Mouse (Mus musculus): ENCODE results near the gene Abhd17a. TPM values are rescaled to one million over a fixed set of nuclear protein-coding genes. Genes with fewer than 3 reads are reported as not detected.

The Abhd17a gene
- polyA plus RNA-seq, 1 experiment from 2014 or later = 102 TPM

GRCm38 (mm10) chr10:80584642-80585552 is 5.2 kb downstream of the Abhd17a start:
- Histone ChIP-seq H3K4me1 (peaks cover 24% of the 10 kb centered on the region), H3K27ac (no peak overlapping the region), H3K27me3 (replicated peaks) (no peaks in the 10 kb centered on the region), H3K4me2 (peak overlapping the region; percentile 6; the same call in 1 of the 2 replicates), H3K4me3 (replicated peaks) (no peak overlapping the region; the same call in 1 of the 2 replicates), H3K36me3 (peaks cover 23% of the 10 kb centered on the region; the same call in 1 of the 2 replicates), H3K9ac (no peak overlapping the region), H3K9me3 (no peaks in the 10 kb centered on the region)
- ATAC-seq (ENCODE audit: insufficient read depth, low FRiP score, low read depth) = peak; percentile 14; the same call in 1 of the 2 replicates
- WGBS = 76% methylated on average over 12 of the region's 12 CpGs

GRCm38 (mm10) chr10:80584045-80584488 is 6.1 kb downstream of the Abhd17a start:
- H3K9ac ChIP-seq = no peak overlapping the region

GRCm38 (mm10) chr10:80583047-80583446 is 7.1 kb downstream of the Abhd17a start:
- WGBS = 87% methylated on average over 5 of the region's 5 CpGs
- H3K4me3 ChIP-seq (replicated peaks) = no peak overlapping the region

More at GRCm38 (mm10) chr10:80584045-80584488, 6.1 kb downstream of the Abhd17a start:
- no peak overlapping the region for H3K4me3 ChIP-seq (replicated peaks)
- H3K4me2 ChIP-seq = no peak overlapping the region
- H3K9me3 ChIP-seq = no peaks in the 10 kb centered on the region
- H3K4me1 ChIP-seq = peaks cover 19% of the 10 kb centered on the region
- H3K27ac ChIP-seq = no peak overlapping the region
- WGBS = 56% methylated on average over 12 of the region's 12 CpGs
- no peaks in the 10 kb centered on the region for H3K27me3 ChIP-seq (replicated peaks)
- ATAC-seq (ENCODE audit: insufficient read depth, low FRiP score, low read depth) = no peak
- peaks cover 23% of the 10 kb centered on the region; the same call in 1 of the 2 replicates for H3K36me3 ChIP-seq

DNA sequence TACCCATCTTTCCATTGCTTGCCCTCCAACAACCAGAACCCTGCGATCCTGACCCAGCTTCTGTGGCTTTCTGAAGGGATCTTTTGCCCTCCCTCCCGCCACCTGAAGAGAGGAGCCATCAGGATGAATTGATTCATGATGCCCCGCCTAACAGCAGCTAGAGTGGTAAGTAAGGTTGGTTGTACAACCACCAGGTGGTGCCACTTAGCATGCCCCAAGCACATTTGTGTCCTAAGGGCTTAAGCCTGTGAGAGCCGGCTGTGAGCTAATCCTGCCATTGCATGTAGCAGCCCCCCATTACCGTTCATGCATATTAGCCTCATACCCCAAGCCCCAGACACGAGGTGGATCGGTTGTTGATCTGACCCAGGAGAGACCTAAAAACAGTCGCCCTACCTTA is 11.2 kb downstream of the Abhd17a start:
- H3K4me1 ChIP-seq = peaks cover 29% of the 10 kb centered on the region
- 0 out of 2 replicates have a peak, but pooled peaks cover 9% of the 10 kb centered on the region for H3K36me3 ChIP-seq
- H3K9ac ChIP-seq = no peak overlapping the region
- H3K27me3 ChIP-seq (replicated peaks) = no peaks in the 10 kb centered on the region
- peak overlapping the region; percentile 95 for H3K27ac ChIP-seq
- 11% methylated on average over 8 of the region's 8 CpGs for WGBS
- no peaks in the 10 kb centered on the region for H3K9me3 ChIP-seq
- H3K4me2 ChIP-seq = peak overlapping the region; percentile 89
- H3K4me3 ChIP-seq (replicated peaks) = peak overlapping the region; percentile 86; the same call in 1 of the 2 replicates
- ATAC-seq (ENCODE audit: insufficient read depth, low FRiP score, low read depth) = no peak

More at GRCm38 (mm10) chr10:80583047-80583446, 7.1 kb downstream of the Abhd17a start:
- Histone ChIP-seq H3K36me3 (peaks cover 23% of the 10 kb centered on the region; the same call in 1 of the 2 replicates), H3K4me2 (no peak overlapping the region), H3K27ac (no peak overlapping the region), H3K9ac (no peak overlapping the region), H3K4me1 (peaks cover 18% of the 10 kb centered on the region), H3K9me3 (no peaks in the 10 kb centered on the region), H3K27me3 (replicated peaks) (no peaks in the 10 kb centered on the region)
- ATAC-seq (ENCODE audit: insufficient read depth, low FRiP score, low read depth) = no peak

- Histone ChIP-seq H3K36me3 (0 out of 2 replicates have a peak, but pooled peaks cover 2% of the 10 kb centered on the region), H3K4me1 (peaks cover 35% of the 10 kb centered on the region), H3K9ac (peak overlapping the region; percentile 47), H3K4me3 (replicated peaks) (peak overlapping the region; percentile 86), H3K9me3 (no peaks in the 10 kb centered on the region), H3K4me2 (peak overlapping the region; percentile 89), H3K27ac (peak overlapping the region; percentile 95), H3K27me3 (replicated peaks) (no peaks in the 10 kb centered on the region)
- ATAC-seq (ENCODE audit: insufficient read depth, low FRiP score, low read depth) = peak; percentile 54
- WGBS = 1% methylated on average over 29 of the region's 29 CpGs
Observed at GRCm38 (mm10) chr10:80578131-80578750, 11.9 kb downstream of the Abhd17a start.

GRCm38 (mm10) chr10:80577195-80578130 is 12.7 kb downstream of the Abhd17a start, which contains the start of gene Klf16:
Gene Klf16 (minus strand): TSS chr10:80577321.
- peaks cover 35% of the 10 kb centered on the region for H3K4me1 ChIP-seq
- H3K9ac ChIP-seq = peak within 1 kb of the TSS; percentile 62
- H3K4me3 ChIP-seq (replicated peaks) = peak within 1 kb of the TSS; percentile 86
- H3K27me3 ChIP-seq (replicated peaks) = no peaks in the 10 kb centered on the region
- peak within 1 kb of the TSS; percentile 89 for H3K4me2 ChIP-seq
- H3K36me3 ChIP-seq = 0 out of 2 replicates have a peak, but pooled peaks cover 2% of the 10 kb centered on the region
- peak; percentile 85 for ATAC-seq (ENCODE audit: insufficient read depth, low FRiP score, low read depth)
- H3K27ac ChIP-seq = peak within 1 kb of the TSS; percentile 95
- WGBS = under 1% methylated on average over 72 of the region's 97 CpGs
- no peaks in the 10 kb centered on the region for H3K9me3 ChIP-seq

GRCm38 (mm10) chr10:80576351-80577194 is 13.6 kb downstream of the Abhd17a start:
- WGBS = under 1% methylated on average over 84 of the region's 96 CpGs
- no peak; the same call in 1 of the 2 replicates for ATAC-seq (ENCODE audit: insufficient read depth, low FRiP score, low read depth)
- peak overlapping the region; percentile 95 for H3K27ac ChIP-seq
- H3K9ac ChIP-seq = peak overlapping the region; percentile 62
- no peaks in the 10 kb centered on the region for H3K27me3 ChIP-seq (replicated peaks)
- 0 out of 2 replicates have a peak, but pooled peaks cover 2% of the 10 kb centered on the region for H3K36me3 ChIP-seq
- H3K4me3 ChIP-seq (replicated peaks) = peak overlapping the region; percentile 86
- no peaks in the 10 kb centered on the region for H3K9me3 ChIP-seq
- H3K4me2 ChIP-seq = peak overlapping the region; percentile 89
- peaks cover 41% of the 10 kb centered on the region for H3K4me1 ChIP-seq

GRCm38 (mm10) chr10:80575925-80576324 is 14.2 kb downstream of the Abhd17a start:
- Histone ChIP-seq H3K4me3 (replicated peaks) (peak overlapping the region; percentile 86), H3K4me2 (peak overlapping the region; percentile 89), H3K4me1 (peaks cover 48% of the 10 kb centered on the region), H3K27me3 (replicated peaks) (no peaks in the 10 kb centered on the region), H3K27ac (no peak overlapping the region), H3K36me3 (no peaks in the 10 kb centered on the region), H3K9me3 (no peaks in the 10 kb centered on the region), H3K9ac (peak overlapping the region; percentile 62)
- no peak for ATAC-seq (ENCODE audit: insufficient read depth, low FRiP score, low read depth)
- 10% methylated on average over 17 of the region's 17 CpGs for WGBS

GRCm38 (mm10) chr10:80574896-80575295 is 15.2 kb downstream of the Abhd17a start:
- H3K9ac ChIP-seq = no peak overlapping the region
- H3K27me3 ChIP-seq (replicated peaks) = no peaks in the 10 kb centered on the region
- H3K27ac ChIP-seq = no peak overlapping the region
- no peak overlapping the region; the same call in 1 of the 2 replicates for H3K4me2 ChIP-seq
- peak overlapping the region; percentile 86; the same call in 1 of the 2 replicates for H3K4me3 ChIP-seq (replicated peaks)
- no peaks in the 10 kb centered on the region for H3K9me3 ChIP-seq
- no peak for ATAC-seq (ENCODE audit: insufficient read depth, low FRiP score, low read depth)
- WGBS = 67% methylated on average over 3 of the region's 3 CpGs
- peaks cover 58% of the 10 kb centered on the region for H3K4me1 ChIP-seq
- no peaks in the 10 kb centered on the region for H3K36me3 ChIP-seq

GRCm38 (mm10) chr10:80573944-80574343 is 16.2 kb downstream of the Abhd17a start:
- ATAC-seq (ENCODE audit: insufficient read depth, low FRiP score, low read depth) = no peak
- H3K9me3 ChIP-seq = no peaks in the 10 kb centered on the region
- peaks cover 64% of the 10 kb centered on the region for H3K4me1 ChIP-seq
- H3K27me3 ChIP-seq (replicated peaks) = no peaks in the 10 kb centered on the region
- no peaks in the 10 kb centered on the region for H3K36me3 ChIP-seq
- no peak overlapping the region for H3K4me3 ChIP-seq (replicated peaks)
- no peak overlapping the region for H3K4me2 ChIP-seq
- WGBS = 51% methylated on average over 9 of the region's 9 CpGs
- no peak overlapping the region for H3K27ac ChIP-seq
- H3K9ac ChIP-seq = no peak overlapping the region

Measured in stomach, embryonic 15.5 days (tissue).